Mouse (Mus musculus) G1E (cell line): Measurements from ENCODE around the gene Irs2. TPM values are rescaled to one million over a fixed set of nuclear protein-coding genes. Genes with fewer than 3 reads are reported as not detected.

ENCODE experiments used
- ATAC-seq: 2 replicates; pipeline ENCODE4 v1.8.0; 2016; ENCODE audit warnings: mild to moderate bottlenecking; ENCODE audit not compliant: insufficient number of reproducible peaks, poor library complexity, low FRiP score, severe bottlenecking; ENCODE audit errors: extremely low read depth
- DNase-seq: peaks from one replicate; pipeline ENCODE4 v3.0.0; 2012; ENCODE audit warnings: low spot score
- H3K27me3 ChIP-seq: 2 replicates; pipeline ENCODE4 v1.6.1; 2012; ENCODE audit warnings: mild to moderate bottlenecking, low read length, inconsistent platforms; ENCODE audit not compliant: insufficient read depth
- H3K36me3 ChIP-seq: replicated peaks from 2 replicates; pipeline ENCODE3; 2012; ENCODE audit warnings: mild to moderate bottlenecking, inconsistent platforms
- H3K4me1 ChIP-seq: 2 replicates; pipeline ENCODE4 v1.6.1; 2012; ENCODE audit warnings: low read depth, low read length, inconsistent platforms, mixed read lengths; ENCODE audit not compliant: insufficient read depth
- H3K4me3 ChIP-seq: 2 replicates; pipeline ENCODE4 v1.5.1; 2012; ENCODE audit warnings: low read depth, mild to moderate bottlenecking, inconsistent platforms, low read length, moderate library complexity, mixed read lengths
- H3K9me3 ChIP-seq: replicated peaks from 2 replicates; pipeline ENCODE4 v1.6.1; 2012; ENCODE audit warnings: inconsistent platforms
- CTCF ChIP-seq: IDR thresholded peaks from 2 replicates; pipeline ENCODE4 v1.5.1; 2012; ENCODE audit warnings: low read depth, low read length, inconsistent platforms, mixed read lengths
- GATA1 ChIP-seq: IDR thresholded peaks from 2 replicates; pipeline ENCODE4 v1.6.1; 2012; ENCODE audit warnings: borderline replicate concordance, low read length, inconsistent platforms, mixed read lengths
- GATA2 ChIP-seq: IDR thresholded peaks from 2 replicates; pipeline ENCODE4 v1.6.1; 2012; ENCODE audit warnings: low read depth, low read length, inconsistent platforms, borderline replicate concordance
- POLR2AphosphoS5 ChIP-seq: IDR thresholded peaks from 2 replicates; pipeline ENCODE4 v1.6.1; 2012; ENCODE audit warnings: low read depth, low read length, inconsistent platforms; ENCODE audit not compliant: insufficient replicate concordance
- TAL1 ChIP-seq: conservative IDR thresholded peaks from 2 replicates; pipeline ENCODE4 v1.6.1; 2012; ENCODE audit warnings: low read depth, low read length, inconsistent platforms, mixed read lengths
- polyA plus RNA-seq: library from polyadenylated mRNA; stranded (reverse); fragments of >175 nt; gene quantifications from 2 replicates; pipeline ENCODE4 v1.2.3, GENCODE M21; 2012
- total RNA-seq, 2 experiments: library from RNA; stranded (forward) in 1 of 2; stranded (reverse) in 1 of 2; fragments of 200-1000 nt in 1 of 2; fragments of >200 nt in 1 of 2; fragmentation: Nextera tagmentation in 1 of 2; gene quantifications; 2 replicates each; pipeline ENCODE4 v1.2.3; 2014 to 2017

Gene Irs2
- total and polyA plus RNA-seq, 3 experiments, result 17.4 to 92.1 (median 78.5) TPM

- no peaks in the 10 kb centered on the region for H3K36me3 ChIP-seq
- DNase-seq, result no peak
- H3K9me3 ChIP-seq, result no peaks in the 10 kb centered on the region
- H3K27me3 ChIP-seq, result peaks cover 53% of the 10 kb centered on the region
- no peak for ATAC-seq
- peaks cover 22% of the 10 kb centered on the region for H3K4me1 ChIP-seq
- no peak overlapping the region for H3K4me3 ChIP-seq
- no peak for TF ChIP-seq POLR2AphosphoS5
- TF ChIP-seq TAL1, result no peak
- no peak for TF ChIP-seq GATA1
- no peak for TF ChIP-seq CTCF
- no peak for TF ChIP-seq GATA2
Measured at GRCm38 (mm10) chr8:11043591-11043990, 35.3 kb upstream of the Irs2 start.

GRCm38 (mm10) chr8:11042872-11043587 is 34.8 kb upstream of the Irs2 start:
- Histone ChIP-seq H3K27me3 (peaks cover 57% of the 10 kb centered on the region), H3K9me3 (no peaks in the 10 kb centered on the region), H3K4me1 (peaks cover 19% of the 10 kb centered on the region), H3K4me3 (no peak overlapping the region), H3K36me3 (no peaks in the 10 kb centered on the region)
- no peak for ATAC-seq
- TF ChIP-seq POLR2AphosphoS5 (no peak), GATA2 (no peak), GATA1 (no peak), CTCF (no peak), TAL1 (no peak)
- DNase-seq, result no peak

- ATAC-seq (no peak), DNase-seq (no peak)
- Histone ChIP-seq H3K27me3 (peaks cover 50% of the 10 kb centered on the region), H3K4me3 (no peak overlapping the region), H3K4me1 (peaks cover 8% of the 10 kb centered on the region), H3K9me3 (no peaks in the 10 kb centered on the region), H3K36me3 (no peaks in the 10 kb centered on the region)
- TF ChIP-seq GATA2 (no peak), POLR2AphosphoS5 (no peak), TAL1 (no peak), GATA1 (no peak)
Measured at GRCm38 (mm10) chr8:11040088-11040487, 31.8 kb upstream of the Irs2 start.

- H3K27me3 ChIP-seq, result peaks cover 40% of the 10 kb centered on the region
- ATAC-seq (no peak), DNase-seq (no peak)
- no peaks in the 10 kb centered on the region for H3K9me3 ChIP-seq
- H3K4me1 ChIP-seq, result peaks cover 8% of the 10 kb centered on the region
- TF ChIP-seq GATA2, result no peak
- no peak for TF ChIP-seq CTCF
- TF ChIP-seq GATA1, result no peak
- TF ChIP-seq POLR2AphosphoS5, result no peak
- TF ChIP-seq TAL1, result no peak
- no peaks in the 10 kb centered on the region for H3K36me3 ChIP-seq
- H3K4me3 ChIP-seq, result no peak overlapping the region
Measured at GRCm38 (mm10) chr8:11038788-11039187, 30.5 kb upstream of the Irs2 start.

- peaks cover 40% of the 10 kb centered on the region for H3K27me3 ChIP-seq
- H3K4me3 ChIP-seq, result no peak overlapping the region
- no peak for TF ChIP-seq GATA1
- ATAC-seq, result no peak
- no peaks in the 10 kb centered on the region for H3K36me3 ChIP-seq
- peaks cover 8% of the 10 kb centered on the region for H3K4me1 ChIP-seq
- H3K9me3 ChIP-seq, result no peaks in the 10 kb centered on the region
- no peak for DNase-seq
Measured at GRCm38 (mm10) chr8:11038367-11038766, 30.1 kb upstream of the Irs2 start.

- H3K4me1 ChIP-seq, result no peaks in the 10 kb centered on the region
- TF ChIP-seq CTCF, result no peak
- TF ChIP-seq GATA1, result no peak
- TF ChIP-seq GATA2, result no peak
- no peak for TF ChIP-seq POLR2AphosphoS5
- no peak for TF ChIP-seq TAL1
- no peaks in the 10 kb centered on the region for H3K36me3 ChIP-seq
- DNase-seq (no peak), ATAC-seq (no peak)
- peaks cover 50% of the 10 kb centered on the region for H3K27me3 ChIP-seq
- H3K4me3 ChIP-seq, result no peak overlapping the region
- peaks cover 7% of the 10 kb centered on the region for H3K9me3 ChIP-seq
Measured at GRCm38 (mm10) chr8:11036790-11037189, 28.5 kb upstream of the Irs2 start.
